Mouse (Mus musculus) intestine, embryonic 16.5 days (tissue): ENCODE data around the gene Sugct. TPM values are rescaled to one million over a fixed set of nuclear protein-coding genes. Genes with fewer than 3 reads are reported as not detected.

ENCODE experiments used
- ATAC-seq: fragments of 200-750 bp; cut with Nextera tagmentation; 2 replicates; pipeline ENCODE4 v1.8.0; 2017; ENCODE audit warnings: moderate TSS enrichment, moderate library complexity
- H3K27ac ChIP-seq: fragments of 300-500 bp; sonication (generic); 2 replicates; pipeline ENCODE4 v1.5.1; 2014; ENCODE audit warnings: mild to moderate bottlenecking, low read length
- H3K27me3 ChIP-seq: fragments of 300-500 bp; sonication (generic); replicated peaks from 2 replicates; pipeline ENCODE4 v1.6.1; 2014; ENCODE audit warnings: low read length, control low read depth, mixed read lengths; ENCODE audit not compliant: control insufficient read depth, insufficient read depth
- H3K36me3 ChIP-seq: fragments of 300-500 bp; sonication (generic); 2 replicates; pipeline ENCODE4 v1.6.1; 2014; ENCODE audit warnings: low read length, control low read depth; ENCODE audit not compliant: control insufficient read depth, insufficient read depth
- H3K4me1 ChIP-seq: fragments of 300-500 bp; sonication (generic); 2 replicates; pipeline ENCODE4 v1.6.1; 2014; ENCODE audit warnings: low read length, control low read depth, mixed read lengths; ENCODE audit not compliant: control insufficient read depth, insufficient read depth
- H3K4me2 ChIP-seq: fragments of 300-500 bp; sonication (generic); 2 replicates; pipeline ENCODE4 v1.6.1; 2014; ENCODE audit warnings: low read depth, low read length, control low read depth
- H3K4me3 ChIP-seq: fragments of 300-500 bp; sonication (generic); 2 replicates; pipeline ENCODE4 v1.5.1; 2014; ENCODE audit warnings: mild to moderate bottlenecking, low read length
- H3K9ac ChIP-seq: fragments of 300-500 bp; sonication (generic); 2 replicates; pipeline ENCODE4 v1.6.1; 2014; ENCODE audit warnings: low read depth, low read length
- H3K9me3 ChIP-seq: fragments of 300-500 bp; sonication (generic); 2 replicates; pipeline ENCODE4 v1.6.1; 2016; ENCODE audit warnings: low read length, control low read depth; ENCODE audit not compliant: control insufficient read depth
- WGBS: fragments of 180-500 bp; shearing (Covaris S2); extraction: QIAGEN DNeasy Blood & Tissue Kit; methylation state at CpG from one replicate; pipeline ENCODE4 v1.1.7; 2014; 5-methylcytosine and 5-hydroxymethylcytosine counted together
- polyA plus RNA-seq: library from polyadenylated mRNA; unstranded; fragments of >200 nt; fragmentation: Nextera tagmentation; extraction: Ambion mirVana; gene quantifications from 2 replicates; pipeline ENCODE4 v1.2.1, GENCODE M21; 2015

Gene Sugct
- polyA plus RNA-seq, 1 experiment from 2014 or later = 7.9 TPM

DNA sequence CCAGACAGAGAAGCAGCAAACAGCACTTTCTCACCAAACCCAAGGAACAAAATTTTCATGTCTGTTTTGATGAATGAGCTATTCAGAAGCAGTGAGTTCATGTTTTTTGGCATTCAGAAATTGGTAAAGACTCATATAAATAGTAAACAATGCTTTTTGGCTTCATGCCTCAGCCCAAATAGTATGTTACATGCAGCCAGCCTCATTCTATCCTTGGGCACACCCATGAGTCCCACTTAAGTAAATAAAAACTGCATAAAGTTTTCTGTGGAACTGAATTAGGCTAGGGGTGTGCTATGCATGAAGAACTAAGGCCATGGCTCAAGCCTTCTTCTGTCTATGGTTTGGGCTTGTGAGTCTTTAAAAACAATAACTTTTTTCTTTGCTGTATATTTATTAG lies 779.7 kb downstream of the Sugct start:
- H3K9me3 ChIP-seq = no peaks in the 10 kb centered on the region
- H3K36me3 ChIP-seq = no peaks in the 10 kb centered on the region
- no peak overlapping the region for H3K9ac ChIP-seq
- H3K4me1 ChIP-seq = no peaks in the 10 kb centered on the region
- no peak for ATAC-seq
- no peak overlapping the region for H3K4me3 ChIP-seq
- H3K27ac ChIP-seq = no peak overlapping the region
- no peak overlapping the region for H3K4me2 ChIP-seq
- no peaks in the 10 kb centered on the region for H3K27me3 ChIP-seq

GRCm38 (mm10) chr13:16912214-16912613 lies 783.1 kb downstream of the Sugct start:
- H3K27ac ChIP-seq = no peak overlapping the region
- no peak overlapping the region for H3K4me3 ChIP-seq
- no peak for ATAC-seq
- H3K9me3 ChIP-seq = no peaks in the 10 kb centered on the region
- H3K9ac ChIP-seq = no peak overlapping the region
- H3K4me1 ChIP-seq = no peaks in the 10 kb centered on the region
- H3K27me3 ChIP-seq = no peaks in the 10 kb centered on the region
- no peak overlapping the region for H3K4me2 ChIP-seq
- H3K36me3 ChIP-seq = no peaks in the 10 kb centered on the region

DNA sequence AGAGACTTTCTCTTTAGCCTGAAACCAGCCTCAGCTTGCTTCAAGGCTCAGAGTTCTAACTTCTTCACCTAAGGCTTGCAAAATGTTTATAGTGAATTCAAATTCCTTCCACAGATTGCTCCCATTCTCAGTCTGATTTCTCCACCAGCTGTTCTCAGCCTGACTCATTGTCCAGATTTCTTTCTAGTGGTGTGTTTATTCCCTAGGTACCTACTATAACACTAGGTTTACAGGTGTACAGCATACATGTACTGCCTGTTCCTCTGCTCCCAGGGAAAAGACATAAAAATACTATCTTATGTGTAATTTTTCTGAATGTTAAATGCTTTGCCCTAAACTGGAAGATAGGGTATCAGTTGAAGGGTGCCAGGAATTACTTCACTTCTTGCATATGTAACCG lies 788.4 kb downstream of the Sugct start:
- H3K36me3 ChIP-seq = no peaks in the 10 kb centered on the region
- no peaks in the 10 kb centered on the region for H3K27me3 ChIP-seq
- H3K4me2 ChIP-seq = no peak overlapping the region
- no peak overlapping the region for H3K4me3 ChIP-seq
- WGBS = 79% methylated on average over 1 of the region's 1 CpGs
- H3K9me3 ChIP-seq = no peaks in the 10 kb centered on the region
- ATAC-seq = no peak
- H3K27ac ChIP-seq = no peak overlapping the region
- no peaks in the 10 kb centered on the region for H3K4me1 ChIP-seq
- no peak overlapping the region for H3K9ac ChIP-seq

GRCm38 (mm10) chr13:16901424-16901823 lies 793.9 kb downstream of the Sugct start:
- WGBS = 92% methylated on average over 4 of the region's 4 CpGs
- H3K9ac ChIP-seq = no peak overlapping the region
- no peaks in the 10 kb centered on the region for H3K4me1 ChIP-seq
- ATAC-seq = no peak
- no peak overlapping the region for H3K4me2 ChIP-seq
- no peaks in the 10 kb centered on the region for H3K27me3 ChIP-seq
- no peak overlapping the region for H3K27ac ChIP-seq
- no peak overlapping the region for H3K4me3 ChIP-seq
- H3K9me3 ChIP-seq = no peaks in the 10 kb centered on the region
- no peaks in the 10 kb centered on the region for H3K36me3 ChIP-seq

DNA sequence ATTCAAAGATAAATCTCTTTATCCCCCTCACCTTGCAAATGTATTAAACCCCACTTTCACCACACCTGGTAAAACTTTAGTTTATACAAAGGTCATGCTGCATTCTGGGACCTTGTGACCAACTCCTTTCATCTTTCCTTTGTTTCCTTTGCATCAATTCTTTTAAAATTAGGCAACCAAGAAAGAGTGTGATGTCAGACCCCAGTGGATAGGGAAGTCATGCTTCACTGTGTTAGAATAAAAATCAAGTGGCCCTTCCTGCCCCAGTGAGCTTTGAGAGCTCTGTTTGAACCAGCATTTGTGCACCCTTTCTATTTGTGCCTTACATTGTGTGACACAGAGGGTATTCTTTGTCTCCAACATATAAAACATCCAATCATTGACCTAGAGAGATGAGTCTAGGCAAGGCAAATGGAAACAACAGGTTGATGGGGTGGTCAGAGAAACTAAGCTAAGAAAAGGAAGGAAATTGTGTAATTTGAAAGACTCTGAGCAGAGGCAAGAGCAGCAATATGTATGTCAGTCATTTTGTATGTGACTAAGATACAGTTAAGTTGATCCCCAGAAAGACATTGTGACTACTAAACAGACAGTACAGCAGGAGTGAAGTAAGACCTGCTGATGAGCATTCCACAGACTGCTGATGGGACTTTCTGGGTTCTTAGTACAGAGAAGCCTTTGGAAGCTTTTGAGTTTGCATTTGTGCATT lies 797.1 kb downstream of the Sugct start:
- H3K9ac ChIP-seq = no peak overlapping the region
- H3K4me1 ChIP-seq = no peaks in the 10 kb centered on the region
- no peak overlapping the region for H3K4me2 ChIP-seq
- H3K36me3 ChIP-seq = no peaks in the 10 kb centered on the region
- H3K4me3 ChIP-seq = no peak overlapping the region
- H3K27ac ChIP-seq = no peak overlapping the region
- H3K27me3 ChIP-seq = no peaks in the 10 kb centered on the region
- no peak for ATAC-seq
- H3K9me3 ChIP-seq = no peaks in the 10 kb centered on the region

DNA sequence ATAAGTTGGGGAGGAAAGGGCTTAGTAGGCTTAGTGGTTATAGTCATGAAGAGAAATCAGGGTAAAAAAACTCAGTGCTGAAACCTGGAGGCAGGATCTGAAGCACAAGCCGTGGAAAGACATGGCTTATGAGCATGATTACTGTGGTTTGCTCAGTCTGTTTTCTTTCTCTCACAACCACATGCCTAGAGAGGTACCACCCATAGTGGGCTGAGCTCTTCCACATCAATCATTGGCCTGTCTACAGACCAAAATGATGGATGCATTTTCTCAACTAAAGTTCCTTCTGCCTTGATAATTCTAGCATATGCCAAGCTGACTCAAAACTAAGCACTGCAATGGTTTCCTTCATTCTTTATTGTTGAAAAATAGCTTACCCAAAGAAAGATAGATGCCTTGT lies 817.3 kb downstream of the Sugct start:
- no peak overlapping the region for H3K4me3 ChIP-seq
- 70% methylated on average over 1 of the region's 1 CpGs for WGBS

GRCm38 (mm10) chr13:16859986-16860385 lies 835.4 kb downstream of the Sugct start:
- WGBS = 63% methylated on average over 2 of the region's 2 CpGs
- no peak overlapping the region for H3K4me3 ChIP-seq
- H3K36me3 ChIP-seq = no peaks in the 10 kb centered on the region
- no peak overlapping the region for H3K27ac ChIP-seq
- no peaks in the 10 kb centered on the region for H3K27me3 ChIP-seq
- H3K9me3 ChIP-seq = no peaks in the 10 kb centered on the region
- H3K4me1 ChIP-seq = no peaks in the 10 kb centered on the region
- no peak for ATAC-seq
- H3K9ac ChIP-seq = no peak overlapping the region
- H3K4me2 ChIP-seq = no peak overlapping the region

More for the DNA sequence above, 817.3 kb downstream of the Sugct start:
- H3K4me2 ChIP-seq = no peak overlapping the region
- H3K9me3 ChIP-seq = no peaks in the 10 kb centered on the region
- no peaks in the 10 kb centered on the region for H3K4me1 ChIP-seq
- no peak overlapping the region for H3K27ac ChIP-seq
- no peaks in the 10 kb centered on the region for H3K27me3 ChIP-seq
- H3K36me3 ChIP-seq = no peaks in the 10 kb centered on the region
- no peak for ATAC-seq
- no peak overlapping the region for H3K9ac ChIP-seq

GRCm38 (mm10) chr13:16847236-16847635 lies 848.1 kb downstream of the Sugct start:
- H3K27ac ChIP-seq = no peak overlapping the region
- H3K4me3 ChIP-seq = no peak overlapping the region
- 51% methylated on average over 2 of the region's 2 CpGs for WGBS
- no peaks in the 10 kb centered on the region for H3K4me1 ChIP-seq
- no peak overlapping the region for H3K9ac ChIP-seq
- H3K9me3 ChIP-seq = no peaks in the 10 kb centered on the region
- H3K36me3 ChIP-seq = no peaks in the 10 kb centered on the region
- H3K27me3 ChIP-seq = no peaks in the 10 kb centered on the region
- no peak overlapping the region for H3K4me2 ChIP-seq
- no peak for ATAC-seq

DNA sequence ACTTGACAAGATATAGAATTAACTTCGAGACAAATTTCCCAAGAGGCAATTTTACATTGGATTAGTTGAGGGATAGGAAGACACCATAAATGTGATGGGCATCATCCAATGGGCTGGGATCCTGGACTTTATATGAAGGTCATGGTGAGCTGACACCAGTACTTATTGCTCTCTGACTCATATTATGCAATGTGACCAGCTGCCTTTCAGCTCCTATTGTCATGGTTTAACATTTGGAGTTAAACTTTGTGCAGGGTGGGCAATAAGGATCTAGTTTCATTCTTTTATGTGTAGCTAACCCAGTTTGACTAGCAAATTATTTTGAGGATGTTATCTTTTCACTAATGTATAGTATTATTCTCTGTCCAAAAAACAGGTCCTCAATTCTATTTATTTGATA lies 854.4 kb downstream of the Sugct start:
- Histone ChIP-seq H3K27ac (no peak overlapping the region), H3K9ac (no peak overlapping the region), H3K4me1 (no peaks in the 10 kb centered on the region), H3K27me3 (no peaks in the 10 kb centered on the region), H3K4me3 (no peak overlapping the region), H3K9me3 (no peaks in the 10 kb centered on the region), H3K36me3 (no peaks in the 10 kb centered on the region), H3K4me2 (no peak overlapping the region)
- 75% methylated on average over 1 of the region's 1 CpGs for WGBS
- no peak for ATAC-seq

DNA sequence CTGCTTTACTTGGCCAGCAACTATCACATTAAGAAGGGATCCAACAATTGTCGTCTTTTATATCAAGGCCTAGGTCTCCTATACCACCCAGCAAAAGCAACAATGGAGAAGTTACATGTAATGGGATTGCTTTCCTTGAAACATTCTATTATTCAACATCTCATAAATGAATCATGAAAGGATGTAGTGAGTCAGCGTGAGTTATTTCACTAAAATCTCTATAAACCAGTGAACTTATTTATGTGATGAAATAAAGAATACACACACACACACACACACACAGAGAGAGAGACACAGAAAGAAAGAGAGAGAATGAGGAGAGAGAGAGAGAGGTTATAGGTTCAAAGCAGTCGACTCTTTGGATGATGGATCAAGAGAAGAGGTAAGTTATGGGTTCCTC lies 856.9 kb downstream of the Sugct start:
- no peak overlapping the region for H3K9ac ChIP-seq
- ATAC-seq = no peak
- H3K4me1 ChIP-seq = no peaks in the 10 kb centered on the region
- H3K36me3 ChIP-seq = no peaks in the 10 kb centered on the region
- 85% methylated on average over 3 of the region's 3 CpGs for WGBS
- H3K27ac ChIP-seq = no peak overlapping the region
- H3K9me3 ChIP-seq = no peaks in the 10 kb centered on the region
- H3K4me2 ChIP-seq = no peak overlapping the region
- H3K27me3 ChIP-seq = no peaks in the 10 kb centered on the region
- no peak overlapping the region for H3K4me3 ChIP-seq
